Mouse (Mus musculus) spleen, postnatal 36 days (tissue): ENCODE results near the gene Spata31d1a.
"Not testable (repeated sequence)": the region's sequence is repeated elsewhere in the genome, so short reads cannot be mapped to it uniquely, and the experiment has no call there.

ENCODE experiments used
- DNase-seq, 2 experiments: peaks; one replicate each; pipeline ENCODE4 v3.0.0; 2022; ENCODE audit warnings: low spot score in 2 of 2, mixed read lengths in 1 of 2

Gene Spata31d1a

DNA sequence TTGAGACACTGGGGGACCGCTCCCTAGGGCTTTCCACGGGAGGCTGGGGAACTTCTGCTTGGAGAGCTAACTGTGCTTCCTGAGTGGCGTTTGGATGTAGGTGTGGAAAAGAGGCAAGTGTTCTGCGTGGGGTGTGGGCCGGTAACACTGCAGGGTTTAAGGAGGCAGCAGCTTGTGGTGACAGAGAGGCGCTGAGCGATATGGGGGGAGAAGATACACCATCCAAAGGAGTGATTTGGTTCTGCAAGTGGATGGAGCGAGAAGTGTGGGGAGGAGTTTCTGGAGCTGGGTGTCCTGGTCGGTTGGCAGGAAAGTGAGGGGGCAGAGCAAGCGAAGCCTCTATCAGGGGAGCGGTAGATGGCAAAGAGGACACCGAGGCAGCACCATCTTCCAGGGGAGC is 6.6 kb downstream of the Spata31d1a start:
- DNase-seq, result no peak

DNA sequence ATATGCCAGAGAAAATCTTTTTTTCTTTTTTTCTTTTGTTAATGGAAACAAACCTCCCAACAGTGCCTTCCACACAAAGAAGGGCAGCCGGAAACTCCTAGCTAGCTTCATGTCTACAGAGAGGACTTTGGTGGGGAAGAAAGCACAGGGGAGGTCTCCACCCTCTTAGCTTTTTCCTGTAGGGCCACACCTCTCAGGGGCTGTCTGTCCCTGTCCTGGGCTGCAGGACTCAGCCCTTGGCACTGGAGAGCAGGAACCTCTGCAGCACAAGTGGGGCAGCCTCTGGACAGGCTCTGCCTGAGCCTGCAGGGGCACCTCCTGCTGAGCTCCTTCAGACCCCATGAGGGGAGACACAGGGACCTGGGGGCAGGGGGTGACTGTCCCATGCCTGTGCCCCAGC is 10.0 kb downstream of the Spata31d1a start:
- not testable (repeated sequence) for DNase-seq

DNA sequence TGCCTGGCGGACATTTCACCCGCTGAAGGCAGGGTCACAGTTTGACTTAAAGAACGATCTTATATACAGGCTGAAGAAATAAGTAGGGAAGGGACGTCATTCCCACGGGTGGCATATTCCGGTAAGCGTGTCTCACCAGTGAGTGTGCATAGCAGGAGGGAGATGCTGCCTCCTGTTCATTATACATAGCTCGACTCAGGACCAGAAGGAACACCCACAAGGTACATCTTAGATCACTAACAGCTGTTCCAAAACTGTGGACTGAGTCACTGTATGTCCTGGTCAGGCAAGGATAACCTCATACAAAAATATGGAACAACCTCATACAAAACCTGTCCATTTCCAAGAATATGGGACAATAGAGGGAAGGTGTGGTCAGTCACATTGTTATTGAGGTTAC is 11.0 kb downstream of the Spata31d1a start:
- no peak for DNase-seq

DNA sequence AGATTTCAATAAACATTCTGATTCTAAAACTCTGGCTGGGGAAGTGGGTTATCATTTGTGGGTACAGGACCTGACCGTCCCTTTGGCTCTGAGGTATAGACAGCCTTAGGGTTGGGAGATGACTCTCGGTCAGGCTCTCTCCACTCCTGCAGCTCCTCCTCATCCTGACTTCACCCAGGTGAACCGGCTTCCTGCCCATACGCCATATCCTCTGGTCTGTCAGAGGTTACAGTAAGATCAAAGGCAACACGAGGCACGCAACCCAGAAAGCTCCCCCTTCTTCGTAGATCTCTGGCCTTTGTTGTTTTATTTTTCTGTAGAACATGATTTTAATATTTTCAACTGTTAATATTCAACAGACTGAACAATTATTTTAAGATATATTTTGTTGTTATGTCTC is 14.3 kb downstream of the Spata31d1a start:
- DNase-seq, result no peak

DNA sequence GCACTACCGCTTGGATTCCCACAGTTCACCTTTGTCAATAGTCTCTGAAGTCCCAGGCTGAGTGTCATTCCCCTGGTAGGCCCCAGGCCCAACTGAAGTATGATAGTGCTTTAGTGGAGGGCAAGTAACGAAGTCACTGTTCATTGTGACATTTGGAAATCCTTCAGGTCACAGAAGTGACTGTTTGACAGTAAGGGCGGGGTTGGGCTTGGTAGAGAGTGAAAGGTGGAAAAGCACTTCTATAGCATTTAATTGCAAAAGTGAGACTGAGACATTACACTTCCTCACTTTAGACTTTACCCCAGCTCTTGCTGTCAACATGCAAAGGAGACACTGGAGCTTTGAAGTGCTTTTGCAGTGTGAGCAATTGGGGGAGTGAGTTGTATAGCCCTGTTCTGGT is 16.1 kb downstream of the Spata31d1a start, which contains the start of gene 4921517D22Rik:
TSS of gene 4921517D22Rik (minus strand) at position 101 of the 400 bp plus-strand sequence.
- DNase-seq, result no peak

DNA sequence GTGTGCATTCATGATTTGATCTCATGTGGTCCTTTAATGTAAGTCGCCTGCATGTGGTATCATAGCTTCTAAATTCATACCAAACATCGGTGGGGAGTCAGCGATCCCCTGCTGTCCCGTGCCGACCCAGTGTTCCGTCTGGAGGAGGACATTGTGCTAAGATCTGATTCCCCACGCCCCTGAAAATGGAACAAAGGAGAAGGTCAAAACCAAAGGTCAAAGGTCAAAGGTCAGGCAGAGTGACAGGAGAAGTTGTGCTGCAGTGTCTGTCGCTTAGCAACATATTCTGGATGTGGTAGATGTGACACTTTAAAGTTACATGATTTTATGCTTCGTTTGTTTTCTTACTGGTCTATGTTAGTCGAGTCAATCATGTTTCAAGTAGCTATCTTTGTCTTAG is 18.7 kb downstream of the Spata31d1a start:
- no peak for DNase-seq

DNA sequence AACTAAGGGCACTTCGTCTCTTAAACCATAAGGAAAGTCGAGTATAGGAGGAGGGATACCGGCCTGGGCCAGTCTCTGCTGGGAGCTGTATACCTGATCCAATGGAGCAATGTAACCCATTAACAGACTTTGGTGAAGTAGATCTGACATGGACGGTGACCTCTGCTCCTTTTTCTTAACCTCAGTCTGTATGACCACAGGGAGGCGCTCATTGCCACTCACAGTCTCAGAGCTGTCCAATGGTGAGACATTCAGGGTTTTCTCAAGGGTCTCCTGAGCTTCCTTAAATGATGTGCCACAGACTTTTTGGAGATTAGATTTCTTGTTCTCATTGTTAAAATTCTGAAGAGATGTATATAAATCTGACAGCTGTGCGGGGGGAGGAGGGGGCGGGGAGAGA is 19.6 kb downstream of the Spata31d1a start:
- DNase-seq, result no peak

DNA sequence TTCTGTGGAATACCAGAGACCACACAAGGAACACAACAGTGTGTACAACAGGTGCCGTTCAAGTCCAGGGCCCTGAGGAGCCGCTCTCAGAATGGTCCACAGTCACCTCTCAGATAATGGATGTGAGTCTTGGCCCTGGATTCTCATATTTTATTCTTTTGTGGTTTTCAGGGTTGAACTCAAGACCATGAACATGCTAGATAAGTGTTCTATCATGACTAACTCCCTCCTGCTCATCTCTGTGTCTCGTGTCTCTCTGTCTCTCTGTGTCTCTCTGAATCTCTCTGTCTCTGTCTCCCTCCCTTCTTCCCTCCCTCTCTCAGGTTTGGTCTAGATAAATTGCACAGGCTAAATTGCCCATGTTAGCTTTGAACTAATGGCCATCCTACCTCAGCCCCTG is 20.3 kb downstream of the Spata31d1a start:
- DNase-seq, result no peak

DNA sequence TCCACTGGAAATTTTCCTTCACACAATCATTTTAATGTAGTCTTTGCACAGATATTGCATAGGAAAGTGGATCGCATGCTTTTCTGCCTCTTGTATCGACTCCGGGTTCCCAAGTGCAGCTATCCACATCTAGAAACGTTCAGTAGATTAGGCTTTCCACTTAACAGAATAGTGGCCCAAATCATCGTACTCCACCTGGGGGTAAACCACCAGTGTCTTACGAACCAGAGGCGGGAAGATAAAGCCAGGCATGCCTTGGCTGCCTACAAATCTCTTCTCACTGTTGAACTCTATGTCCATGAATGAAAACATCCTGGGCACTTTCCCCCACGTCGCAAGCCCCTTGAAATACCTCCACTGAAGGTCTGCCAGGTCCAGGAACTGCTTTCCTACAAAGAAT is 20.8 kb downstream of the Spata31d1a start:
- no peak for DNase-seq

DNA sequence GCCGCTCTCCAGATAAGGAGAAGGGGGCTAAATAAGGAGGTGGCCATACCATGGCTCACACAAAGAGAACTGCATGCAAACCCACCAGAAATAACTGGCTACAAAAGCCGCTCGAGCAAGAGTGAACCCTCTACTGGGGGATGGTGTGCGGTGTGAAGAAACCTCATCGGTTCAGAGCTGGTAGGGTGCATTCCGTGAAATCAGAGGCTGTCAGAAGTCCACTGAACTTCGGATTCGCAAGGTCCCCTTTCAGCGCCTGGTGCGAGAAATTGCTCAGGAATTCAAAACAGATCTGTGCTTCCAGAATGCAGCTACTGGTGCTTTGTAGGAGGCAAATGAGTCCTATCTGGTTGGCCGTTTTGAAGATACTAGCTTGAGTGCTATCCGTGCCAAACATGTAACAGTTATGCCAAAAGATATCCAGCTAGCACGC is 21.8 kb downstream of the Spata31d1a start:
- DNase-seq, result no peak

DNA sequence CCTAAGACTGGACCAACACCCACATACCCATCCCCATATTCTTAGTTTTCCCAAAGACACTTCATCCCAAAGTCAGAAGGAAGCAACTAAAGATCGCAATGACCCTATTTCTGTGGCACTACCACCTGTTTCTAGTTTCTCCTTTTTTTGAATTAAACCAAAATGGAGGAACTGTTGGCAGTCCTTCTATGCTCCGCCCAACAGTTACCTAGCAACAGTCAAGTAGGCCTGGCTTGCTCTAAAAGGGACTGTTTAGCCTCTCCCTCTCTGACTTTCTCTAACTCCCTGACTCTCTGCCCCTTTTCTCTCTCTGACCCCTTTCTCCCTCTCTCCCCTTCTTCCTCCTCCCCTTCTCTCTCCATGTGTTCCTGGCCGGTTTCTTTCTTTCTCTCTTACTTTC is 24.9 kb downstream of the Spata31d1a start:
- no peak for DNase-seq

DNA sequence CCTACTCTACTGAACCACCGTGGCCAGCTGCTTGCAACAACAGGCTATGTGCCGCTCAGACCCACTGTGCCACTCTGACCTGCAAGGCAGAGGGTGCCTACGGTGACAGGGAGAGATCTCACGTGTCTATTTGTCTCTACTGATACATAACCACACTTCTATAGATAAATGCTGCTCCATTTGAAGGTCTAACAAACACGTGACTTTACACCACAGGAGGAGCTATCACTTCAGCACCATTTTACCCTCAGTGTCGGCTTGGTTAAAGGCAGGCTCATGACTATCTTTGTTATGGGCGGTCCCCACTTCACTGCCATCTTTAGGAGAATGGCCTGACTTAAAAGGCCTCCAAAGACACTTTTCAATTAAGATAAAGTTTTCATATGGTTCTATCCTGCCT is 27.5 kb downstream of the Spata31d1a start:
- DNase-seq, result no peak

DNA sequence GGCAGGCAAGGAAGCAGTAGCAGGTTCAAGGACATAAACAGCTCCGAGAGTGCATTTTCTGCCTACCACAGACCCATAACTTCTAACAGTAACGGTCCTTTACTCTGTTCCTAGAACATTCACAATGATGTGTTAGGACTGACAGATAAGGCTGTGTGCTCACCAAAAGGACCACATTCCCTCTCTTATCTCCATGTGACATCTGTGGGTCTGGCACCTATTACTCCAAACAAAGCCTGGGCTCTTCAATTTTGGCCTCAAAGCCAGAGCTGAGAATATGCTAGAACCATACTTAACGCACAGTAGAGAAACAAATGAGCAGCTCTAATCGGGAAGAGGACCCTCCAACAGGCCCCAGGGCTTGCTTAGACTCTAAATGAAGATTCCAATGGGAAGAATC is 30.2 kb downstream of the Spata31d1a start:
- DNase-seq, result no peak

DNA sequence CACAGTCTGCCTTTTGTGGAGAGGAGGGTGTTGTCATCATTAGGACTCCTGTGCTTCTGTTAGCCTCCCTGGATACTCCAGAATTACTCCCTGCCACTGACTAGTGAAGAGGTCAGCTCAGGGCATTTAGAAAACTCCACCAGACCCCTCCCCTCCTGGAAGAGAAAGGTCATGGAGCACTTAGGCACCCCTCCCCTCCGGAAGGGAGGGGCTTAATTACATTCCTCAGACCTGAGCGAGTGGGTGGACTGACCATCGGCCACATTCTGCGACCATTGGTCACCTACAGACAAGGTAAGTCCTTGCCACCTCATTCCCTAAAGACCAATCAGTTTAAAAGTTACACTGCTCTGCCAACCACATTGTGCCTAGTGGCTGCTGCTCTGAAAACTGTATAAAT is 30.8 kb downstream of the Spata31d1a start:
- DNase-seq, result no peak

DNA sequence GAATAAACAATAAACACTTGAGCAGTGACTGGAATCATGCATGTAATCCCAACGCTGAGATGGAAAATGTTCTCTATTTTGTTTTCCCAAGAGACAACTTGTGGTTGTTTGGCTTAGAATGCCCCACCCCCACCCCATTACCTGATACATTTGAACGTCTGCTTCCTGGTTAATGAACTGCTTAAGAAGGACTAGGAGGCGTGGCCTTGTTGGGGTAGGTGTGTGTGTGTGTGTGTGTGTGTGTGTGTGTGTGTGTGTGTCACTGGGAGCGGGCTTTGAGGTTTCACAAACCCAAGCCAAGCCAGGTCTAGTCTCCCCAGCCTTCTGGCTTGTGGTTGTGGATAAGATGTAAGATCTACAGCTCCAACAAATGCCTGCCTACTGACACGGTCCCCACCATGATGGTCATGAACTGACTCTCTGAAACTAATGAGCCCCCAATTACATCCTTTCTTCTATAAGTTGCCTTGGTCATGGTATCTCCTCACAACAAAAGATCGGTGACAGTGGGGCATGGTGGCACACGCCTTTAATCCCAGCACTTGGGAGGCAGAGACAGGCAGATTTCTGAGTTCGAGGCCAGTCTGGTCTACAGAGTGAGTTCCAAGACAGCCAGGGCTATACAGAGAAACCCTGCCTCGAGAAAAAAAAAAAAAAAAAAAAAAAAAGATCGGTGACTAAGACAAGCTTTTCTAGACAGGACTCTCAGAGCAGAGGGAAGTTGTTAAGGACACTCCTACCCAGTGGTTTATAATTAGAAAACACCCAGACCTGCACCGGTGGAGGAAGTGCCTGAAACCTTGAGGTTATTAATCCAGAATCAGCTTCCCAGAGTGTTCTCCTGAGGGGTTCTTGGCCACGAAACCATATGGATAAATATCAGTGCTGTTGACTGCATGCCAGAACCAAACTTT is 33.6 kb downstream of the Spata31d1a start:
- no peak for DNase-seq

DNA sequence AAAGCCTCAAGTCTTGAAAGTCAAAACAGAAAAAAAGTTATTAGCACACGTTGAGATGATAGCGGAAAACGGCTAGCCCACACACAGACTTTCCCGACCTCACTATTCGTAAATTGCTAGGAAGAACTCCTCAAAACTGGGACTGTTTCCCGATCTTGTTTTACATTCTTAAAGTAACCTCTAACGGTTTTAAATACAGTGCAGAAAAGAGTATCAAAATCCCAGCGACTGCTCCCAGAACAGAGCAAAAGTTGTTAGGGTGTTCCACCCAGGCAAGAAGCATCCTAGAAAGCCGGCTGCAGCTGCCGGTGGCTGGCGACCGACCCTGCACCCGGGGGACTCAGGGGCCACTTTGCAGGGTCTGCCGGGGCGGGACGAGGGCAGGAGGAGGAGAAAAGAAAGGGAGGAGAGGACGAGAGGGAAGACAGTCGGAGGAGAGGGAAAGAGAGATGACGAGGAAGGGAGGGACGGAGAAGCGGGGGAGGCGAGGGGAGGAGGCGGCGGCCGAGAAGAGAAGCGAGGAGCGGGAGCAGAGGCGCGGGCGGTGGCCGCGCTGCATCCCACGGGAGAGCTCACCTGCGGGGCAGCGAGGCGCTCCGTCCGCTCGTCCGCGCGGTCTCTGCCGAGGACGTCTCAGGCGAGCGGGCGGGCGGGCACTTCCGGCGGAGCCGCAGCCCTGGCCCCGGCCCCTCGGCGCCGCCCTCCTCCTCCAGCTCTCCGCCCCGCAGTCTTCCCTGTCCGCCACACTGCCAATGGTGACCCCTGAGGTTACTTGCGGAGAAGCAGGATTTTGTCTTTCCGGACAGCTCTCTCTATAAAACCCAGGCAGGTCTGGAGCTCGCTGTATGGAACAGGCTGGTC is 34.7 kb downstream of the Spata31d1a start, which contains the start of gene Golm1:
TSS of gene Golm1 (minus strand) at position 661 of the 861 bp plus-strand sequence.
- DNase-seq, result peak; percentile 66 to 70

DNA sequence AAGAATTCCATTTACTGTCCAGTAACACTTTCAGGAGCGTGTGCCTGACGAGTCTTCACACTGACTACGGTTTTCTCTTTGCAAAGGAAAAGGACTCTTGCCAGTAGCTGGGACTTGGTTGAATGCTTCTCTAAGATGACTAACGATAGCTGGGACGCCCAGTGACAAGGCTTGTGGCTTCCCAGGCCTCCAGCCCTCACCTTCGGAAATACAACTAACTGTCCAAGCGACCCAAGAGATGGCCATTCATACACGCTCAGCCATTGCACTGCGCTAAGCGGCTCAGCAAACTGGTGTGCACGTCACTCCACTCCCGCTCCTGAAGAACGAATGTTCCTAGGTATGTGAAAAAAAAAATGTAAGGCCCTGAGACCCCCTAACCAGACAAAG is 35.4 kb downstream of the Spata31d1a start:
- no peak for DNase-seq

DNA sequence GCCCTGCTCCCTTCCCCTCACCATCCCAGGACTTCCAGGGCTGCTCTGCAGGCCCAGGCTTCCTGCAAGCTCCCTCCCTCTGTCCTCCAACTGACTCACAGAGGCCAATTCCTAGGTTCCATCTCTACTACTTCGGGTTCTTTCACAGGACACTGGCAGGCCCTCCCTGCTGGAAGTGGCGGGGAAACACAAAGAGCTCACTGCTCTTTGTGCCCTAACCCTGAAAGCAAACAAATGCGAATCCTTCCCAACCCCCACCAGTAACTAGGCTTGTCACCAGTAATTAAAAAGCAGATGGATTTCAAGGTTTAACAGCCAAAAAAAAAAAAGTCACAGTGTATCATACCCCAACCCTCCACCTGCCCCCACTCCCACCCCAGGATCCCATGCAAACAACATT is 35.9 kb downstream of the Spata31d1a start:
- no peak for DNase-seq

DNA sequence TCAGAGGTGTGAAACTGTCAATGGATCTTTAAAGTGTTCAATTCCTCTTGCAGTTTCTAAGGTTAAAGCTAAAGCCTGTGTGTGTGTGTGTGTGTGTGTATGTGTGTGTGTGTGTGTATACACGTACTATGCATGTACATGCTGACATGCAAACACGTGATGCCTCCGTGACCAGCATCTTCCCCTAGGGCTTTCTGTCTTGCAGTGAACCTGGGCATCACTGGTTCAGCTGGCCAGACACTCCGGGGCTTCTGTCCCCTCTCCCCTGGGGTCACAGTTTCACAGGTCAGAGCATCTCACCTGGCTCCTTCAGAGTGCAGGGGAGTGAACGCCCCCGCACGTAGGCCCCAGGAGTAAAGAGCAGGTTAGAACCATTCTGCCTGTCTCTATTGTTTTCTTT is 36.5 kb downstream of the Spata31d1a start:
- DNase-seq, result no peak

DNA sequence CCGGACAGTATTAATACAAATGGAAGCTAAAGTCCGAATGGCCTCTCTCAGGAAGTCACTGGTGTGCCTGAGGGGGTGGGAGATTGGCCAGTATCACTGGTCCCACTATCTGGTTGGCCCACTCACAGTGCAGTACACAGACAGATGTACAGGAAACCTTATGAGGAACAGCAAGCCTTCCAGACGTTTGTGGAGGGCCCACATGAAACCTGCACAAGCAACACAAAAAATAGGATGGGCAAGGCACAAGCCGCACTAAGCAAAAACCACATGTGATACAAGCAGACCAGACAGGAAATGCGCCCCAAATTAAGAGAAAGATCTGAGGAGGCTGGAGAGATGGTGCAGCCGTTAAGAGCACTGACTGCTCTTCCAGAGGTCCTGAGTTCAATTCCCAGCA is 37.9 kb downstream of the Spata31d1a start:
- DNase-seq, result peak; percentile 24 to 40

DNA sequence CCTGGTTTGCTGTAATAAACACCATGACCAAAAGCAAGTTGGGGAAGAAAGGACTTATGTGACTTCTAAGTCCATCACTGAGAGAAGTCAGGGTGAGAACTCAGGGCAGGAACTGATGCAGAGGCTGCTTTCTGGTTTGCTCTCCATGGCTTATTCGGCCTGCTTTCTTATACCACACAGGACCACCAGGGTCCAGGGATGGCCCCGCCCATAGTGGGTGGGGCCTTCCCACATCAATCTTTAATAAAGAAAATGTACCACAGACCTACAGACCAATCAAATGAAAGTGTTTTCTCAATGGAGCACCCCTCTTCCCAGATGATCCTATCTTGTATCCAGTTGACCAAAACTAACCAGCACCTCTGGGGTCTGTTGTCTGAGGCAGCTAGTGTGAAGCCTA is 38.6 kb downstream of the Spata31d1a start:
- DNase-seq, result no peak

DNA sequence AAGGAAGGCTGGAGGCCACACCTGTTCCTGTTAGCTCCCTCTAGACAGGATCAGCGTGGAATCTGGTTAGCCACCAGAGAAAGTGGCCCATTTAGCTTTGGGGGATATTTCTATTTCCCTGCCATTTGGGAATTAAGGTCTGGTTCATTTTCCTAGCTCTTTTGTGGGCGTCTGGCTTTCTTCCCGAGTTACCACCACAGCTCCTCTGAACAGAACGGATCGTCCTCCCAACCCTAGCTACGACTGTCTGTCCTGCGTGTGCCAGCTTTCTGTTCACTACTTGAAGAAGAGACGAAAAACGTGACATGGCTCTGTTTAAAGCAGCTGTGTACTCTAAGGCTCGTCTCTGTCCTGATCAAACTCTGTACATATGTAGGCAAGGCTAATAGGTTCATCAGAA is 40.2 kb downstream of the Spata31d1a start:
- no peak for DNase-seq
